Comparison of ENCODE assay signal across 8 mouse cellular contexts in genomic region chr9:120691971-120692401, GRCm38 (mm10).
DNase-seq lines count a peak whose midpoint lies in the region; ATAC-seq lines count a peak whose summit lies in the region.

No protein-coding gene starts in this region.

- H3K27ac ChIP-seq in liver, embryonic 11.5 days (ENCODE audit: low read depth, low read length), result no peak overlapping the region; the same call in 1 of the 2 replicates
- H3K27ac ChIP-seq in forebrain, embryonic 10.5 days, result peak overlapping the region; percentile 90
- H3K27ac ChIP-seq in limb, embryonic 13.5 days, result peak overlapping the region; percentile 98
- peak overlapping the region; percentile 98 for H3K27ac ChIP-seq in stomach, embryonic 16.5 days (ENCODE audit: low read length)

- H3K4me3 ChIP-seq in liver, embryonic 11.5 days (ENCODE audit: low read depth, low read length), result peak overlapping the region; percentile 19; the same call in 1 of the 2 replicates
- H3K4me3 ChIP-seq in forebrain, embryonic 10.5 days, result peak overlapping the region; percentile 38
- H3K4me3 ChIP-seq in limb, embryonic 13.5 days, result peak overlapping the region; percentile 30
- peak overlapping the region; percentile 31; the same call in 1 of the 2 replicates for H3K4me3 ChIP-seq in stomach, embryonic 16.5 days (replicated peaks; ENCODE audit: low read length)

- H3K27me3 ChIP-seq in liver, embryonic 11.5 days (replicated peaks; ENCODE audit: control insufficient read depth, insufficient read depth, low read length), result no peaks in the 10 kb centered on the region
- peaks cover 16% of the 10 kb centered on the region for H3K27me3 ChIP-seq in forebrain, embryonic 10.5 days (ENCODE audit: poor library complexity, severe bottlenecking)
- no peaks in the 10 kb centered on the region for H3K27me3 ChIP-seq in limb, embryonic 13.5 days
- H3K27me3 ChIP-seq in stomach, embryonic 16.5 days (ENCODE audit: control insufficient read depth, insufficient read depth, low read length), result no peaks in the 10 kb centered on the region

- ATAC-seq in liver, embryonic 11.5 days (replicated peaks; ENCODE audit: low FRiP score), result no peak
- ATAC-seq in limb, embryonic 13.5 days (ENCODE audit: low FRiP score, low read depth), result no peak; the same call in 1 of the 2 replicates
- ATAC-seq in stomach, embryonic 16.5 days (ENCODE audit: insufficient read depth, low FRiP score), result no peak

- H3K36me3 ChIP-seq in liver, embryonic 11.5 days (ENCODE audit: control insufficient read depth, insufficient read depth, low read length), result no peaks in the 10 kb centered on the region
- no peaks in the 10 kb centered on the region for H3K36me3 ChIP-seq in forebrain, embryonic 10.5 days (replicated peaks)
- no peaks in the 10 kb centered on the region for H3K36me3 ChIP-seq in limb, embryonic 13.5 days
- no peaks in the 10 kb centered on the region for H3K36me3 ChIP-seq in stomach, embryonic 16.5 days (ENCODE audit: control insufficient read depth, insufficient read depth, low read length)

- peaks cover 13% of the 10 kb centered on the region for H3K4me1 ChIP-seq in liver, embryonic 11.5 days (replicated peaks; ENCODE audit: control insufficient read depth, insufficient read depth, low read length)
- peaks cover 41% of the 10 kb centered on the region for H3K4me1 ChIP-seq in forebrain, embryonic 10.5 days
- peaks cover 40% of the 10 kb centered on the region for H3K4me1 ChIP-seq in limb, embryonic 13.5 days
- H3K4me1 ChIP-seq in stomach, embryonic 16.5 days (ENCODE audit: control insufficient read depth, insufficient read depth, low read length), result peaks cover 23% of the 10 kb centered on the region

- H3K9me3 ChIP-seq in liver, embryonic 11.5 days (ENCODE audit: control insufficient read depth, low read length), result no peaks in the 10 kb centered on the region
- no peaks in the 10 kb centered on the region for H3K9me3 ChIP-seq in forebrain, embryonic 10.5 days
- H3K9me3 ChIP-seq in limb, embryonic 13.5 days, result no peaks in the 10 kb centered on the region
- no peaks in the 10 kb centered on the region for H3K9me3 ChIP-seq in stomach, embryonic 16.5 days (replicated peaks; ENCODE audit: control insufficient read depth, low read length)

- DNase-seq in liver, embryonic 11.5 days (ENCODE audit: low spot score), result no peak
- DNase-seq in liver, result no peak
- no peak for DNase-seq in forebrain, embryonic 10.5 days (ENCODE audit: extremely low spot score, low spot score)
- DNase-seq in right cerebral cortex, postnatal 4 days, result no peak
- DNase-seq in frontal cortex, postnatal 14 days (ENCODE audit: low spot score in 2 of 2), result no peak
- no peak for DNase-seq in layer of hippocampus, postnatal 10 days (ENCODE audit: low spot score in 2 of 2)

- WGBS in liver, embryonic 11.5 days, result 29% methylated on average over 14 of the region's 14 CpGs
- WGBS in forebrain, embryonic 10.5 days, result 21% methylated on average over 14 of the region's 14 CpGs
- WGBS in limb, embryonic 13.5 days, result 23% methylated on average over 10 of the region's 14 CpGs
- 17% methylated on average over 14 of the region's 14 CpGs for WGBS in stomach, embryonic 16.5 days

- H3K9ac ChIP-seq in liver, embryonic 11.5 days (ENCODE audit: low read depth, low read length), result no peak overlapping the region
- H3K9ac ChIP-seq in limb, embryonic 13.5 days, result peak overlapping the region; percentile 48
- H3K9ac ChIP-seq in stomach, embryonic 16.5 days (ENCODE audit: low read length), result peak overlapping the region; percentile 46

- H3K4me2 ChIP-seq in liver, embryonic 11.5 days, result peak overlapping the region; percentile 57
- H3K4me2 ChIP-seq in limb, embryonic 13.5 days (replicated peaks), result peak overlapping the region; percentile 59
- peak overlapping the region; percentile 52 for H3K4me2 ChIP-seq in stomach, embryonic 16.5 days (ENCODE audit: low read depth, low read length)
